Mouse (Mus musculus): ENCODE data around the gene Ralgps2.

- TF ChIP-seq CTCF (IDR thresholded peaks at IDR 0.05; ENCODE audit: low read depth) (no peak), EP300 (optimal IDR thresholded peaks at IDR 0.05) (no peak)
Observed at GRCm38 (mm10) chr1:156780234-156781005, 159.0 kb downstream of the Ralgps2 start.
